Comparison of ENCODE assay signal across 8 mouse cellular contexts in the genomic region with DNA sequence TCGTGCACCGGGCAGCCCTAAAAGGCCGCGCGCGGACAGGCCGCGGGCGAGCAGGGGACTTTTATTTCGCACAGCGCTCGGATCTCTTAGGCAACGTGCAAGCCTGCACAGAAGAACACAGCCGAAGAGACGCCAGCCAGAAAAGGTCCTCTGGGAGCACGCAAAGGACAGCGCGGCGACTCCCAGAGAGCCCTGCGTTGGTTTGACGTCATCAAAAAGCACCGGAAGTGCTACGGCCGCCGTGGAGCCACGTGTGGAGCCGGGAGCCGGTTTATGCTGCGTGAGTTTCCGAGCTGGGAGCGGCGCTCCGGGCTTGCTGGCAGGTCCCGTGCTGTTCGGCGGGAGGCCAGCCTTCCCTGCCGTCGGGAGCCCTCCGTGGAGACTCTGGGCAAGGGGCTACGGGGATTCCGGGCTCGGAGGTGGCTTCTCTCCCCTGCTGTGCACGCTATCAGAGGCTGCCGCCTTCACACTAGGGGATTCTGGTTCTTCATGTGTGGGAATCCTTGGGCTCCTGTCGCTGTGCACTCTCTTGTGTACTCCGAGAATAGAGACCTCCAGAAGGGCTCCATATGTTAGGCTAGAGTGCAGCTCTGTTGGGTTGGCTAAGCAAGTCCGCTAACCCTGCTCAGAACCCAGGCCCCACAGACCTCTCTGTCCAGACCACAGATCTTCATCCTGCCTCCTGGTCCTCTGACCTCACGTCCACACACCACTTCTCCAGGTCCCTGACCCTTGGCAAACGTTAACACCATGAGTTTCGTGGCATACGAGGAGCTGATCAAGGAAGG. TPM values are rescaled to one million over a fixed set of nuclear protein-coding genes. Genes with fewer than 3 reads are reported as not detected.
A peak's percentile ranks its signal among the peaks of the same experiment; 100 is the strongest.
DNase-seq lines count a peak whose midpoint lies in the region; ATAC-seq and TF ChIP-seq lines count a peak whose summit lies in the region.

A gene (plus strand): TSS at position 224 of the 788 bp plus-strand sequence.

- peak; percentile 68 for ATAC-seq in embryonic facial prominence, embryonic 12.5 days (ENCODE audit: insufficient number of reproducible peaks, insufficient read depth, low FRiP score, low TSS enrichment)
- ATAC-seq in limb, embryonic 14.5 days (ENCODE audit: low FRiP score, low read depth) = peak; percentile 92
- peak; percentile 91 for ATAC-seq in midbrain, embryonic 16.5 days

- peaks cover 16% of the 10 kb centered on the region for H3K4me1 ChIP-seq in embryonic facial prominence, embryonic 12.5 days
- peaks cover 10% of the 10 kb centered on the region for H3K4me1 ChIP-seq in limb, embryonic 14.5 days (ENCODE audit: control insufficient read depth, insufficient read depth, low read length)
- peaks cover 14% of the 10 kb centered on the region for H3K4me1 ChIP-seq in midbrain, embryonic 16.5 days (ENCODE audit: control insufficient read depth, insufficient read depth, low read length)
- H3K4me1 ChIP-seq in spleen, adult 2 months (ENCODE audit: control insufficient read depth, insufficient read depth, insufficient read length) = peaks cover 11% of the 10 kb centered on the region; the same call in 1 of the 2 replicates

- H3K4me2 ChIP-seq in embryonic facial prominence, embryonic 12.5 days (replicated peaks) = peak within 1 kb of the TSS; percentile 95
- peak within 1 kb of the TSS; percentile 93 for H3K4me2 ChIP-seq in limb, embryonic 14.5 days (replicated peaks; ENCODE audit: low read depth, low read length, severe bottlenecking)
- peak within 1 kb of the TSS; percentile 93 for H3K4me2 ChIP-seq in midbrain, embryonic 16.5 days (ENCODE audit: low read length)

- DNase-seq in 416B (ENCODE audit: low read depth) = peak; percentile 94
- DNase-seq in adrenal gland, postnatal 25 days = peak; percentile 86
- DNase-seq in heart, adult 11 months = peak; percentile 99
- peak; percentile 86 for DNase-seq in kidney, adult 11 months
- DNase-seq in limb, embryonic 14.5 days (ENCODE audit: low spot score) = peak; percentile 94
- peak; percentile 78 to 82 for DNase-seq in spleen, adult 2 months (ENCODE audit: low read depth in 1 of 2, low spot score in 2 of 2)

- peak; percentile 67; the same call in 1 of the 2 replicates for TF ChIP-seq POLR2A in limb, embryonic 14.5 days (IDR thresholded peaks at IDR 0.05; ENCODE audit: borderline replicate concordance, extremely low read depth, insufficient read depth, insufficient read length)
- peak; percentile 55 for TF ChIP-seq POLR2A in spleen, adult 2 months (IDR thresholded peaks at IDR 0.05; ENCODE audit: low read depth, low read length)

- peak within 1 kb of the TSS; percentile 67 for H3K9ac ChIP-seq in embryonic facial prominence, embryonic 12.5 days
- H3K9ac ChIP-seq in limb, embryonic 14.5 days (ENCODE audit: low read depth, low read length, severe bottlenecking) = peak within 1 kb of the TSS; percentile 74
- H3K9ac ChIP-seq in midbrain, embryonic 16.5 days (ENCODE audit: low read depth, low read length) = peak within 1 kb of the TSS; percentile 73

- under 1% methylated on average over 51 of the region's 51 CpGs for WGBS in embryonic facial prominence, embryonic 12.5 days
- WGBS in limb, embryonic 14.5 days = under 1% methylated on average over 47 of the region's 51 CpGs
- WGBS in midbrain, embryonic 16.5 days = under 1% methylated on average over 51 of the region's 51 CpGs
- WGBS in spleen, adult 2 months = under 1% methylated on average over 51 of the region's 51 CpGs

- H3K4me3 ChIP-seq in embryonic facial prominence, embryonic 12.5 days = peak within 1 kb of the TSS; percentile 86
- peak within 1 kb of the TSS; percentile 83 for H3K4me3 ChIP-seq in limb, embryonic 14.5 days (replicated peaks; ENCODE audit: low read length)
- peak within 1 kb of the TSS; percentile 64 for H3K4me3 ChIP-seq in midbrain, embryonic 16.5 days (ENCODE audit: low read depth, low read length)
- H3K4me3 ChIP-seq in spleen, adult 2 months (ENCODE audit: extremely low read depth, insufficient read depth, insufficient read length) = peak within 1 kb of the TSS; percentile 89

- no peak for TF ChIP-seq CTCF in spleen, adult 2 months (IDR thresholded peaks at IDR 0.05; ENCODE audit: extremely low read depth, insufficient read depth, insufficient read length, insufficient replicate concordance)

- H3K9me3 ChIP-seq in embryonic facial prominence, embryonic 12.5 days = no peaks in the 10 kb centered on the region
- no peaks in the 10 kb centered on the region for H3K9me3 ChIP-seq in limb, embryonic 14.5 days (ENCODE audit: control insufficient read depth, low read length)
- no peaks in the 10 kb centered on the region for H3K9me3 ChIP-seq in midbrain, embryonic 16.5 days (replicated peaks; ENCODE audit: control insufficient read depth, low read length, poor library complexity, severe bottlenecking)

- peak within 1 kb of the TSS; percentile 92 for H3K27ac ChIP-seq in embryonic facial prominence, embryonic 12.5 days
- H3K27ac ChIP-seq in limb, embryonic 14.5 days (replicated peaks; ENCODE audit: low read depth, low read length) = peak within 1 kb of the TSS; percentile 91
- H3K27ac ChIP-seq in midbrain, embryonic 16.5 days (ENCODE audit: low read length) = peak within 1 kb of the TSS; percentile 85
- peak within 1 kb of the TSS; percentile 72 for H3K27ac ChIP-seq in spleen, adult 2 months (ENCODE audit: insufficient read depth, low read length)

- H3K36me3 ChIP-seq in embryonic facial prominence, embryonic 12.5 days = peaks cover 21% of the 10 kb centered on the region
- peaks cover 19% of the 10 kb centered on the region for H3K36me3 ChIP-seq in limb, embryonic 14.5 days (ENCODE audit: control insufficient read depth, insufficient read depth, low read length)
- H3K36me3 ChIP-seq in midbrain, embryonic 16.5 days (ENCODE audit: control insufficient read depth, insufficient read depth, low read length) = no peaks in the 10 kb centered on the region
- peaks cover 9% of the 10 kb centered on the region; the same call in 1 of the 2 replicates for H3K36me3 ChIP-seq in spleen, adult 2 months (ENCODE audit: control insufficient read depth, insufficient read depth, low read length)

- H3K27me3 ChIP-seq in embryonic facial prominence, embryonic 12.5 days = peaks cover 19% of the 10 kb centered on the region
- H3K27me3 ChIP-seq in limb, embryonic 14.5 days (ENCODE audit: control insufficient read depth, insufficient read depth, low read length) = peaks cover 11% of the 10 kb centered on the region
- H3K27me3 ChIP-seq in midbrain, embryonic 16.5 days (ENCODE audit: control insufficient read depth, insufficient read depth, low read depth, low read length) = no peaks in the 10 kb centered on the region
- H3K27me3 ChIP-seq in spleen, adult 2 months (ENCODE audit: control insufficient read depth, insufficient read depth, low read length) = no peaks in the 10 kb centered on the region

RNA-seq across cellular contexts. Expression of the gene that starts here (rescaled TPM):
- total RNA-seq in adrenal gland, postnatal 25 days (2021) = 9.6 and 11.0 TPM in 2 replicates
- 13.3 and 15.1 TPM in 2 replicates for polyA plus RNA-seq in embryonic facial prominence, embryonic 12.5 days (2016; fragmentation: Nextera tagmentation; extraction: Ambion mirVana)
- 30.8 and 47.4 TPM in 2 replicates for polyA plus RNA-seq in limb, embryonic 14.5 days (2012; rRNA removed)
- 7.2 and 7.3 TPM in 2 replicates for polyA plus RNA-seq in limb, embryonic 14.5 days (2014; fragmentation: Nextera tagmentation; extraction: Ambion mirVana)
- polyA plus RNA-seq in midbrain, embryonic 16.5 days (2015; fragmentation: Nextera tagmentation; extraction: Ambion mirVana) = 9.8 and 10.4 TPM in 2 replicates
- 40.6 and 48.1 TPM in 2 replicates for polyA plus RNA-seq in spleen, adult 2 months (2012; rRNA removed)

Comparison
In these comparisons a context has a peak if more than half of its experiments do, and no peak if none do; other contexts are left out.
1. Peak in every context shown above with its lines: DNase-seq, ATAC-seq, H3K4me3 ChIP-seq and H3K27ac ChIP-seq.